Mouse (Mus musculus) cerebellum, adult 2 months (tissue): ENCODE data around the gene Nans. TPM values are rescaled to one million over a fixed set of nuclear protein-coding genes. Genes with fewer than 3 reads are reported as not detected.

ENCODE experiments used
- DNase-seq, 2 experiments: peaks; one replicate each; pipeline ENCODE4 v3.0.0; 2021
- H3K27ac ChIP-seq: fragments of 200-500 bp; 2 replicates; pipeline ENCODE4 v1.5.1; 2012; ENCODE audit warnings: low read length, control low read depth, inconsistent platforms; ENCODE audit not compliant: insufficient read depth
- H3K27me3 ChIP-seq: fragments of 200-500 bp; 2 replicates; pipeline ENCODE4 v1.6.1; 2012; ENCODE audit warnings: inconsistent platforms, mild to moderate bottlenecking, low read length, moderate library complexity; ENCODE audit not compliant: control insufficient read depth, insufficient read depth
- H3K4me1 ChIP-seq: fragments of 200-500 bp; 2 replicates; pipeline ENCODE4 v1.6.1; 2011; ENCODE audit warnings: low read length; ENCODE audit not compliant: control insufficient read depth, insufficient read depth
- H3K4me3 ChIP-seq: fragments of 200-500 bp; replicated peaks from 2 replicates; pipeline ENCODE3; 2011; ENCODE audit warnings: mild to moderate bottlenecking, low read depth, low read length, control low read depth; ENCODE audit not compliant: insufficient read depth
- CTCF ChIP-seq: fragments of 200-500 bp; IDR thresholded peaks from 2 replicates; pipeline ENCODE4 v1.5.1; 2011; ENCODE audit warnings: low read depth, mild to moderate bottlenecking, control low read depth, low read length, moderate library complexity, borderline replicate concordance; ENCODE audit not compliant: insufficient read depth
- POLR2A ChIP-seq: fragments of 200-500 bp; IDR thresholded peaks from 2 replicates; pipeline ENCODE4 v1.6.1; 2011; ENCODE audit warnings: low read length, control low read depth, borderline replicate concordance; ENCODE audit not compliant: insufficient read depth
- WGBS: fragments of 180-500 bp; shearing (Covaris S2); methylation state at CpG from one replicate; pipeline ENCODE4 v1.1.7; 2018; 5-methylcytosine and 5-hydroxymethylcytosine counted together
- polyA plus RNA-seq: library from polyadenylated mRNA; depleted of rRNA; stranded (reverse); fragments of >200 nt; gene quantifications from 2 replicates; pipeline ENCODE4 v1.2.3, GENCODE M21; 2012

Nans gene
- polyA plus RNA-seq, 1 experiment, result 30.3 TPM

DNA sequence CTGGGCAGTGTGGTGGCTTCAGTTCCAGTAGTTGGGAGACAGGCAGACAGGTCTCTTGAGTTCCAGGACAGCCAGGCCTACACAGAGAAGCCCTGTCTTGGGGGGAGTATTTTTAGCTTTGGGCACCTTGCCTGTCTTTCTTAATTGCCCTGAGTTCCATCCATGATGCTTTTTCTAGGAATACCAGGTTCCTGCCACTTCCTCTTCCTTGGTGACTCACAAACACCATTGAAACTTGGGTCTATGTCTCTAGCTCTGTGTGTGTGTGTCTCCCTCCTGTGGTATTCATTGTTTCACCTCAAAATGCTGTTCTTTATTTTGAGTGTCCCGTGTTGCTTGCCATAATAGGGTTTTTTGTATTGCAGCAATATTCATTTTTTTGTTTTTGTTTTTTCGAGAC, 30.6 kb upstream of the Nans start:
- Histone ChIP-seq H3K27me3 (no peaks in the 10 kb centered on the region), H3K4me1 (0 out of 2 replicates have a peak, but pooled peaks cover 3% of the 10 kb centered on the region), H3K27ac (no peak overlapping the region), H3K4me3 (no peak overlapping the region)
- 89% methylated on average over 2 of the region's 2 CpGs for WGBS
- no peak for TF ChIP-seq CTCF
- no peak for TF ChIP-seq POLR2A
- DNase-seq, result no peak

GRCm38 (mm10) chr4:46463130-46463830, 25.8 kb upstream of the Nans start:
- TF ChIP-seq CTCF (peak; percentile 48; the same call in 1 of the 2 replicates), POLR2A (no peak)
- H3K4me3 ChIP-seq, result no peak overlapping the region
- WGBS, result 84% methylated on average over 7 of the region's 7 CpGs
- H3K4me1 ChIP-seq, result 0 out of 2 replicates have a peak, but pooled peaks cover under 1% of the 10 kb centered on the region
- no peak for DNase-seq
- H3K27me3 ChIP-seq, result no peaks in the 10 kb centered on the region
- no peak overlapping the region for H3K27ac ChIP-seq

DNA sequence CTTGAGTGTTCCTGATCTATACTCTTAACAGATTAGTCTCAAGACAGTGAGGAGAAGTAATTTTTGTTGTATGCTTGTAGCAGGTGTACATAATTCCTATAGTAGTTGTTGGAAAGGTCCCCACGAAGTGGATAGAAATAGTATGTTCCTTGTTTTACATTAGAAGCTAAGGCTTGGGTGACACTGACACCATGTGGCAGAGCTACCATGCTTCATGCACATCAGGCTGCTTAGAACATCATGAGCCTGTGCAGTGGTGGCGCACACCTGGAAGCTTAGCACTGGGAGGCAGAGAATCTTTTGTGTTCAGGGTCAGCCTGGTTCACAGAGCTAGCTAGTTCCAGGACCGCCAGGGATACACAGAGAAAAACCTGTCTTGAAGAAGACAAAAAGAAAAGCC, 23.3 kb upstream of the Nans start:
- Histone ChIP-seq H3K27me3 (no peaks in the 10 kb centered on the region), H3K4me3 (no peak overlapping the region), H3K27ac (no peak overlapping the region), H3K4me1 (no peaks in the 10 kb centered on the region)
- DNase-seq, result no peak
- WGBS, result 78% methylated on average over 3 of the region's 3 CpGs
- peak; percentile 24; the same call in 1 of the 2 replicates for TF ChIP-seq CTCF
- no peak for TF ChIP-seq POLR2A

DNA sequence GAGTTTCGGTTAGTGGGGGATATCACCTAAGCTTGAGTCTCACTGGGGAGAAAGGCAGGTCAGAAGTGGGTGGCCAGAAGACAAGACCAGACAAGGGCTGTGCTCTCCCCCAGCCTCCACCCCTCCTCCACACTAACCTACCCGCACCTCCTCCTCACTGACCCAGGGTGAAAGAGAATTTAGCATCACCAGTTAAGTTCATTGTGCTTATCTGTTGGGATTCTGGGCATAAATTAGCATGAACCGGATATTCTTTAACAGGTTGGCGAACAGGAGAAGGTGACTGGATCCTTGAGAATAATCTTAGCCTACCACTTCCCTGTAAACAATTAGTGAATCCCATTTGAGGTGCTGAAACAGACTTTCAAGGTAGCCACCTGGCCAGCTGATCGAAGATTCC, 13.9 kb upstream of the Nans start:
- H3K4me3 ChIP-seq, result no peak overlapping the region
- H3K27ac ChIP-seq, result no peak overlapping the region
- WGBS, result 93% methylated on average over 5 of the region's 5 CpGs
- H3K4me1 ChIP-seq, result no peaks in the 10 kb centered on the region
- TF ChIP-seq POLR2A (no peak), CTCF (no peak)
- H3K27me3 ChIP-seq, result no peaks in the 10 kb centered on the region
- no peak for DNase-seq

GRCm38 (mm10) chr4:46479081-46479480, 10.0 kb upstream of the Nans start:
- 90% methylated on average over 2 of the region's 2 CpGs for WGBS
- Histone ChIP-seq H3K27me3 (no peaks in the 10 kb centered on the region), H3K4me3 (no peak overlapping the region), H3K27ac (no peak overlapping the region), H3K4me1 (no peaks in the 10 kb centered on the region)
- no peak for DNase-seq
- no peak for TF ChIP-seq POLR2A
- TF ChIP-seq CTCF, result no peak

- no peak for DNase-seq
- 57% methylated on average over 14 of the region's 14 CpGs for WGBS
- TF ChIP-seq CTCF (no peak), POLR2A (no peak)
Measured at GRCm38 (mm10) chr4:46485696-46486417, 3.2 kb upstream of the Nans start.

GRCm38 (mm10) chr4:46487348-46487747, 1.7 kb upstream of the Nans start:
- DNase-seq, result peak in 1 of 2 experiments; percentile 50
- TF ChIP-seq CTCF (no peak), POLR2A (no peak)
- WGBS, result 58% methylated on average over 5 of the region's 5 CpGs
- no peaks in the 10 kb centered on the region for H3K4me1 ChIP-seq
- no peak overlapping the region for H3K4me3 ChIP-seq
- H3K27ac ChIP-seq, result no peak overlapping the region
- no peaks in the 10 kb centered on the region for H3K27me3 ChIP-seq

More at GRCm38 (mm10) chr4:46485696-46486417, 3.2 kb upstream of the Nans start:
- no peak overlapping the region for H3K4me3 ChIP-seq
- H3K27me3 ChIP-seq, result no peaks in the 10 kb centered on the region
- H3K27ac ChIP-seq, result no peak overlapping the region
- H3K4me1 ChIP-seq, result no peaks in the 10 kb centered on the region

DNA sequence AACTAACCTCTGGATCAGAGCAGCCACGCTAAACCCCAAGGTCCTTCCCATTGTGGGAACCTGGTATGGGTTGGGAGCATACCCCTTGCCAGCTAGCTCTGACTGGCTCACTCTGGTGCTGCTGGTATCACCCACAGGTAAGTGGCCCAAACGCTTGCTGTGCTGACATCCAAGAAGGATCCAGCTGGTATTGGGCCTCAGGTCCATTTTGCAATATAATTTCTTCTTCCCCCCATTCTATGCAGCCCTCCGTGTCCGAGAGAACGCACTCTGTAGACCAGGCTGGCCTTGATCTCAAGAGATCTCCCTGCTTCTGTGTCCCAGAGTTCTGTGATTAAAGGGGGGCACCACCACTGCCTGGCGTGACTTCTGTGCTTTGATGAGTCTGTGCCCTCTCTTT, 4.0 kb downstream of the Nans start:
- no peaks in the 10 kb centered on the region for H3K4me1 ChIP-seq
- WGBS, result 91% methylated on average over 6 of the region's 6 CpGs

More for the DNA sequence above, 4.0 kb downstream of the Nans start:
- no peak overlapping the region for H3K4me3 ChIP-seq
- no peaks in the 10 kb centered on the region for H3K27me3 ChIP-seq
- H3K27ac ChIP-seq, result no peak overlapping the region
- no peak for DNase-seq
- TF ChIP-seq POLR2A (no peak), CTCF (no peak)
